Mouse (Mus musculus): ENCODE measurements around the gene Mup15.
"Not testable (repeated sequence)": the region's sequence is repeated elsewhere in the genome, so short reads cannot be mapped to it uniquely, and the experiment has no call there.

Gene Mup15

DNA sequence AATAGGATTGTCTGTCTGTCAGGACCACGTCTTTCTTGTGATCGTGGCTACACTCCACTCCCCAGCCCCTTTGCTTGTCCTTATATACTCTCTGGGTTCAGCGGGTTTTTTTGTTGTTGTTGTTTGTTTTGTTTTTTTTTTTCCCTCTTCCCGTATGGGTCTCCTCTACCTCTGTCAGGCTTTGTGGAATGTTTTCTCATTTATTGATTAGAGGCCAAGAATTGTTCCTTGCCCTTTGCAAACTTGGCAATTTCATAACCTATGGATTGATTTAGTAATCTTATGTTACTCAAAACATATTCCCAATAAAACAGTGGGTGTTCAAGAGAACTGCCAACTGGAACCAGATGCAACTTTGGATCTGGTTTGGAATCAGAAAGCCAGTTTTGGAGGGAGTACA lies at the start of gene Mup15:
TSS of gene Mup15 (minus strand) at position 101 of the 400 bp plus-strand sequence.
- DNase-seq (ENCODE audit: low read depth, low spot score): not testable (repeated sequence)

Measured in CD4-positive helper T cell, adult 2 months (primary cell).